Mouse (Mus musculus): ENCODE data around the gene Pom121l2.

The Pom121l2 gene

DNA sequence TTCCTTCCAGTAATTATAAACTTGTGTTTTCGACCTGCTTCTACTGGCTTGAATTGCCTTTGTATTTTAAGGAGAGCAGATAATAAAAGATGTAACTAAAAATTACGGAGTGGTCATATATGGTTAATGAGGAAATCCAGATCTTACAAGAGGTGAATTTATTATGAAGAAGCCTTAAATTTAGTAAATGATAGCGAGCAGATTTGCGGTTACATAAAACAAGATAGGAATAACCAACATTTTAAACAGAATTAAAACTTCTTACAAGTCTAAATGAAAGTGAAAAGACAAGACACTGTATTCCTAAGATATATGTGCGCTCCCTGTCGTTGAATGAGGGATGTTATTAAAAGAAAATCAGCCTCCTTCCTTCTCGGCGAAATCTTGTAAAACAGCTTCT, 13.9 kb downstream of the Pom121l2 start:
- no peak for DNase-seq

DNA sequence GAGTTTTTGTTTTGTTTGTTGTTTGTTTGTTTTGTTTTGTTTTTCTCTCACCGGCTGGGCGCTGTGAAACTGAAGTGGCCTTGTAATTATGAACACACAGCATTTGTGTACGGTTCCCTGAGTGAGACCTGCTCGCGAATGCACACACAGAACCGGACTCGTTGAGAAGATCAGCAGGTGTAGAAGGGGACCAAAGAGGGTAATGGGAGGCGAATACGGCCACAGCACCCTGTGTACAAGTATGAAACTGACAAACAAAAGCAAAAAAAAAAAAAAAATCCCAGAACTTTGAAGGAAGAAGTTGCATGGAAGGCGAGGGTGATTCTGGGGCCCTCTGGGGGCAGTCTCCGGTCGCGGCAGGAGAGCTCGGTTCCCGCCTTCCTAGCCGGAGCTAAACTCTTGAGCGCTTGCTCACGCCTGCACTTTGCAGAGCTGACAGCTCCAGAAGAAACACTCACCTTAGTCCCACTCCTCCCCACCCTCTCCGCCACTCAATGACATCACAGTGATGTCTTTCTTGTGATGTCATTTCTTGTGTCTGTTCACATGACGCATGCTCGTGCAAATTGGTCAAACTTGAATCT, 14.4 kb downstream of the Pom121l2 start:
- DNase-seq: no peak

DNA sequence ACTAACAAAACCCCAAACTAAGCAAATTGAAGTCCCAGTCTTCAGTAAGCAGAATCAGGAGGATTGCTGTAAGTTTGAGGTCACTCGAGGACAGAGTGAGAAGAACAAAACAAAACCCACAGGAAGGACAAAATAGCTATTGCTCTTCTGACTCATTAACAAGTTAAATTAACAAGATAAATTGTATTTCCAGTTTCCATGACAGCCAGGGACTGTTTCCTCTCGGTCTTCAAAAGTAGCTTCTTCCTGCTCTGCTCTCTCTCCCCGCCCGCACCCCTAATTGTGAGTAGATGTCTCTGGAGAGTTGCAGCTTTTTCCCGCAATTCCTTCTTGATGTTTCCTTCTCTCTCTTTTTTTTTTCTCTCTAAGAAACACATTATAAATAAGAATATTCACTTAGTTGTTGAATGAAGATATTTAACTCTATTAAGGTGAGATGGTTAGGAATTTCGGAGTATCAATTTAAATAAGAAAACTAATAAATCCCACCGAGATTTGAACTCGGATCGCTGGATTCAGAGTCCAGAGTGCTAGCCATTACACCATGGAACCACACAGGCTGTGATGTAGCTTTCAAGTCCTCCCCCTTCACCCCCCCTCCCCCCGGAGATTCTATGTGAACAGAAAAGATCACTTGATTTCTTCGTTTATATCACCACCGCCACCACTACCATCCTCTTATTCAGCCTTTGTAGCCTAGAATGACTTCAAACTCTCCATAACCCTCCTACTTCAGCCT, 15.3 kb downstream of the Pom121l2 start:
- DNase-seq: no peak

DNA sequence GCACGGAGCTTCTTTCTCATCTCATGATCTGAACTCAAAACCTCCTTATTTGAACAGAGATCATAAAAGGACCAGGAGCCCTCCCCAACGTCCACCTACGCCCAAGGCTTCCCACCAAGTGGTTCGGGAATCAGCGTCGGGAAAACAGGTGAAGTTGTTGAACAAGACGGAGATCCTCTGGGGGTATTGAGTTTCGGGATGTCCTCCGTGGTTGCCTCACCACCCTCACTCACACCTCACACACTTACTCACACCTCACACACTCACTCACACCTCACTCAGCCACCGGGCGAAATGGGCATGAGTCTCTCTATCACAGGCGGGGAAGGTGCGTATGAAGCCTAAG, 15.8 kb downstream of the Pom121l2 start:
- no peak for DNase-seq

DNA sequence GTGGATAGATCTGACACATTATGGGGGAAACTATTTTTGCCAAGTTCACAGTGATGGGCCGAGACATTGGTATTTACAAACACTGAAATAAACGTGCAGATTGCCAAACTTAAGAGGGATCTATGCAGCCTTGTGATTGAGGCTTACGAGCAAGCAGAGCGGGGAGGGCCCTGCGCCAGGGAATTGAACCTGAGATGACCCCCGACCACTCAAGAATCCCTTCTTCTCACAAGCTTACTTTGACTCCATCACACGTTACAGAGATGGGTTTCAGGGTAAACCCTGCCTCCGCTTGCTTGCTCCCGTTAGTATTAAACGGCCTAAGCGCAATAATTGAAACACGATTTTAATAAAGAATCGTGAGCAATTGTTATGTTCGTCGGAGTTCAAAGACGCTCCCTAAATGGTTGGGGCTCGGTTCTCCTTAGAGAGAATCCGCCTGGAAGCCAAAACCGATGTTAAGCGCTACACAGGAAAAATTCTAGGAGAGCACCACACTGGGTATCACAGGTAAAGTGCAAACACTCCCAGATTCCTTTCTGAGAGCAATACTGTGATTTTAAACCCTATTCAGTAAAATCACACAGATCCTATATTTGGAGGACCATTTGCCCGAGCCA, 16.3 kb downstream of the Pom121l2 start:
- DNase-seq: no peak

DNA sequence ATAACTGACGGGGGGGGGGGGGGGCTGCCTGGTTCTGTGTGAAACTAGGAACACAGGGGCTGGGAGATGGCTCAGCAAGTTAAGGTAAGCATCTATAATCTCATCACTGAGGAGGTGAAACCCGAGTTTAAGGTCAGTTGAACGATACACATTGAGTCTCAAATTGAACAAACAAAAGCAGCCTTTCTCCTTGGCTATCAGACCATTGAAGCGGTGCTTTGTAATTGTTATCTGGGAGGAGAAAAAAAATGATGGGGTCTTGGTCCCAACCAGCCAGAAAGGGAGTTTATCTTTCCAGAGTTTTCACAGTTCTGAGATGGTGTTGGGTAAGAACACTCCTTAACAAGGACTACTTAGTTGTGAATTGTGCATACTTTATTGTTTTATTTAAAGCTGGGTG, 16.8 kb downstream of the Pom121l2 start:
- DNase-seq: no peak

DNA sequence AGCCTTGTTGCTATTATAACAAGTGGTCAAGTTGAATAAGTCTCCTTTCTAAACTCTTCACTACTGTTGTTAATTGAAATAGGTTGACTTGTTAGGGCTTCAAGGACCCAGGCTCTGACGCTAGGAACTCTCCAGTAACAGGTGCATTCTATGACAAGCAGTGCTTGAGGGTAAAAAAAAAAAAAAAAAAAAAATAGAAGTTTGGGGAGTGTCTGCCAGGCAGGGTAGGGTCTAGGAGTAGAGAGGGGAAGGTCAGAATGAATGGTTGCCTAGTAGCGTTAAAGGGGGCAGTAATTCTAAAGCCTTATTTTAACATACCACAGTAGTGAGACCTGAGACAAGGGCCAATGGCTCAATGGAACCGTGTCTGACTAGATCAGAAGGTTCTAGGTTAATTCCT, 17.4 kb downstream of the Pom121l2 start:
- no peak for DNase-seq

DNA sequence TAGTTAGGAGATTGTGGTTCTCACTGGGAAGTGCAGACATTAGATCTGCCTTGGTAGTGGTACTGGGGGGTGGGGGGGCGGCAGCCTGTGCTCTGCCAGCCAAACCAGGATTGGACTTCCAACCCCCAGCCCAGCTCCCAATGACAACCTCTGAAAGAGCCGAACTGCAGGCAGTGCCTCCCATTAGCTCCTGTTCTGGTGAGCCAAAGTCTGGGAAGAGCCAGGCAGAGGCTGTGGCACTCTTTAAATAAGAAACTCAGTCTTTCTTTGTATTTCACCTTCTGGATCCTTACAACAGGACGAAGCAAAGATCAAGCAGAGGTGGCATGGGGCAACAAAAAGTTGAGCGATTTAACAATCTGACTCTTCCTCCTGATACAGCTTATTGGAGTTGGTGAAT, 18.2 kb downstream of the Pom121l2 start:
- DNase-seq: no peak

DNA sequence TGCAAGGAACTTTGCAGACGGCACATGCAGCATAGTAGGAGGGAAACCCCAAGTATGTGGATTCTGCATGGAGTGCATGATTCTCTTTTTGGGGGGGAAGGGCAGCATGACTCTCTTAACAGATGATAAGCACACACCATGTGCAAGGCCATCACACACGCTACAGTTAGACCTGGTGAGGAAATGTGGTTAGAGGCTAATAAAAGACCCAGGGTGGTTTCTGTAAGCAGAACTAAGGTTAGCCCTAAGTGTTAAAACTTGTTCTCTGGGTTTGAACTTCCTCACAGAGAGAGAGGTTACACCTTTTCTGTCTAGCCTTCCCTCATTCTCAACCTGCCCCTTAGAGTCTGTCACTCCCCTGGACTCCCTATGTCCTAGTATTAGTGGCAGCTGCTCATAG, 20.4 kb downstream of the Pom121l2 start:
- DNase-seq: no peak

DNA sequence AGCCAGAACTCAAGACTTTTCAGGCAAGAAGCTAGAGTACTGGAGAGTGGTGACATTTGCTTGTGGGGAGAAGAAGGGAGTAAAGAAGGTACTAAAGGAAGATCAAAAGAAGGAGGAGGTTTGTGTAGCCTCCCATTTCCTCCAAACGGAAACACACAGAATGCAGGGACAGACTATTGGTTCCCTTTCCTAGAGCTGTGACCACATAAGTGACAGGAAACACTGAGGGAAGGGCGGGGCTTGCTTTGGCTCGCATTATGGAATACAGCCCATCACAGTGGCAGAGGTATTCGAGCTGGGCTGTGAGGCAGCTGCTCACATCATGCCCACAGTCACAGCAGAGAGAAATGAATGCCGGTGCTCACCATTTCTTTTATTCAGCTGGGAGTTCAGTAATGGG, 20.8 kb downstream of the Pom121l2 start:
- no peak for DNase-seq

DNA sequence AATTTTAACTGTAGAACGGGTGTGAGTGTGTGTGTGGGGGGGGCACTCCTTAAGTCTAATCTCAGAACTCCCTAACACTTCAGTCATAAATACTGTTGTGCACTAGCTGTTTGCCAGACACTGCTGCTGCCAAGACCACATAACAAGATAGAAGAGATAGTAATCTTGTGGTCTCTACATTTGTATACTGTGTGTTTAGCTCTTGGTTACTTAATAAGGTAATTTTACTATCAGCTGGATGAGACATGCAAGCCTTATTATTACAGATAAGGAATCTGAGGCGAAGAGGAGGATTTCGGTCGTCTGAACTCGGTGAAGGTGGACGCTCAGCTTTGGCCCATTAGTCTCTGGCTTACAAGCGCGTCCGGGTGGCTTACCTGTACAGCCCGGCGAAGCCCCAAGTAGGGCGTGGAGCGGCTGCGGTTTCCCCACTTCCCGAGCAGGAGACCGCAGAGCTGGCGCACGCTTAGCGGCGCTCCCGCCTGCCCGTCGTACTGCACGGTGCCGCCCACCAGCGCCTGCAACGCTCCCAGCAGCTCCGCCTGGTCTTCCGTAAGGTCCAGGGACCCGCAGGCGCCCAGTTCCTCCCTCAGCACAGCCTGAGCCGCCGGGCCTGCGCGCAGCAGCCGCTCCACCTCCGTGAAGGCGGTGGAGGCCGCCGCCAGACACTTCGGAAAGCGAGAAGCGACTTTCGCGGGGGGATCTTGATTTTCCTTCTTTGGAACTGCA, 24.8 kb downstream of the Pom121l2 start:
- no peak for DNase-seq

DNA sequence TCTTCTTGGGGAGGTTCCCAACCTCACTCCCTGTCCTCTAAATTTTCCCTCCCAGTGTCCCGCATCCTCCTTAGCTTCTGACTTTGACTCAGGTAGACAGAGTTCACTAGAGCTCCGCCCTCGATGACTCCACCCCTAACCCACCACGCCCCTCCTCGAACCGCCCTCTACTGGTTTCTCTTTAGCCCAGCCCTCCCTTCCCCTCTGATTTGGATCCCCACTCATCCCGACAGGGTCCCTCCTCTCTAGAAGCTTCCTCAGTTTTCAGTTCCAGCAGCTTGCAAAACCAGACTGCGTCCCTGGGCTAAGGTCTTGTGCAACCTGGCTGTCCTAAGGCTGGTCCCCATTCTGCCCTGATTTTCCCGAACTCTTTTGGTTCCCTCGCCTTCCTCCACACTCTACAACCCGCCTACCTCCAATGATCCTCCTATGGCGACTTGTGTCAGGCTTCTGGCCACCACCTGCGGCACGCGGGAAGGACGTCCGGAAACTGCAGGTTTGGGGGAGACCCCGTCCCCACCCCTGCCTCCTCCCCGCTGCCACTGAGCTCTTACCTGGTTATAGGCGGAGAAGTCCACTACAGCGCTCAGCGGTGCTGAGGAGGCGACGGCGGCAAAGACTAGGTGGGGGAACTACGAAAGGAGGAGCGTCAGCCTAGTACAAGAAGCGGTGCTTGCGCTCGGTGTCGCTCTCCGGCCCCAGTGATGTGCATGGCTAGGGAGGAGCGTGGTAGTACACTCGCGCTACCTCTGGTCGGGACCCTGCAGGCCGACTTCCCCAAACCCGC, 25.5 kb downstream of the Pom121l2 start:
- DNase-seq: no peak

DNA sequence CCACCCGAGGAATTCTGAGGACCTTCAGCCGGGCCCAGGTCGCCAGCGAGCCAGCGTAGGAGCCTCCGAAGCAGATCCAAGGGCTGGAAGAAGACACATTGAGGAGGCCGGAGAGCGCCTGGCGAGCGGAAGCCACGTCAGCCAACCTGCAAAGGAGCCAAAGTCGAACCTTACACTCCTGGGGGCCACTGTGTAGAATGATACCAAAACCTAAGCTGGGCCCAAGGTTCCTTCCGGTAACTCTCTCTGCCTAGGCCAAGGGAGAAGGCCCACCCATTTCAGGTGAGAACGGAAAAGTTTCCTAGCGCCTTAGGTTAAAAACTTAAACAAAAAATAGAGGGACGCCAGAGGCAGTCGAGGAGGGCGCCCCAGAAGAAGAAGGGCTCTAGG, 26.1 kb downstream of the Pom121l2 start:
- DNase-seq: no peak

DNA sequence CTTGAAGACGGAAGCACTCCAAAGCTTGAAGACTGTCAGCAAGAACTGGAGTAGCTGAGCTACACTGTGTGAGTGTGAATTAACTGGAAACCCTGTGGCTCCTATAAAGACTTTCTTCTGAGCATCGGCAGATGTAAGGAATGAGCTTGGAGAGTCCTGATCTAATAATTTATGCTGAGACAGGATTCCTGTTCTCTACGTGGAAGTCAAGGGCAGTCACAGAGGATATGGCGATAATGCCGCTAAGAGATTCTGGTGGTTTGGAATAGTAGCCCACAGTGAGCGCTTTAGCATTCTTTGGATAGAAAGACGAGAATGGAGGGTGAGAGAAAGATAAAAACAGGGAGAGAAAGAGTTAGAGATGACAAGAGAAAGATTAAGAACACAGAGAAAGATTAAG, 26.9 kb downstream of the Pom121l2 start:
- no peak for DNase-seq

DNA sequence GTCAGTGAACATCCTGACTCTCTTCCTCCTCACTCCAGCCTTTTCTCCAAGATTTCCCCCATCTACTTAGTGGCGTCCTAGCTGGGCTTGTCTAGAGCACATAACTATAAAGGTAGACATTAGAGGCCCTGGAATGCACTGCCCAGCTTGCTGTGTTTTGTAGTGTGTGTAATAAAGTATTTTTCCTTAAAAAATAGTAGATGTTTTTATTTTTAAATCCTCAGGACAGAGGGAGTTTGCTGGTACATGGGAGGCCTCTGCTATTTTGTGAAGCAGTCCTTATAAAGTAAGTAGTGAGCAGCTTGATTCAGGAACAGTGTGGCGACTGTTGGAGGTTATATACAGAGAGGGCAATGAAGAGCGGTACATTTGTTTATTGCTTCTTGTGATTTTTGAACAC, 27.7 kb downstream of the Pom121l2 start:
- DNase-seq: no peak

DNA sequence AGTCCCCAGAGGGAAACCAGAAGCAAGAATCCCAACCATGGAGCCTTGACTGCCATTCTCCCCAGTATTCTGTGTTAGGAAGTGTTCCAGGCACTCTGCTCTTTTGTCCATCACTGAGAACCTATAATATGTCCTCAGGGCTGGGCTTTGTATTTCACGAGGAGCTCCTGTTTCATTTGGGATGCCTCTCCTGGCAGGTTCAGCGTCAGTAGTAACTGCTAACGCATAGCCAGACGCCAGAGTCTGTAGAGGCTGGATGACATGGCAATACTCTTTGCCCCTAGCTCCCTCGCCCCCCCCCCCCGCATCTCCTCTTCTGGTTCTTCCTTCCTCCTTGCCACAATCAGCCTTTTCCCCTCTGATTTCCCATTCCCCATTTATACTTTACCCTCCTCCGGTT, 28.6 kb downstream of the Pom121l2 start, which contains the start of gene Prss16:
Gene Prss16 (minus strand): TSS at position 101 of the 400 bp plus-strand sequence.
- no peak for DNase-seq

DNA sequence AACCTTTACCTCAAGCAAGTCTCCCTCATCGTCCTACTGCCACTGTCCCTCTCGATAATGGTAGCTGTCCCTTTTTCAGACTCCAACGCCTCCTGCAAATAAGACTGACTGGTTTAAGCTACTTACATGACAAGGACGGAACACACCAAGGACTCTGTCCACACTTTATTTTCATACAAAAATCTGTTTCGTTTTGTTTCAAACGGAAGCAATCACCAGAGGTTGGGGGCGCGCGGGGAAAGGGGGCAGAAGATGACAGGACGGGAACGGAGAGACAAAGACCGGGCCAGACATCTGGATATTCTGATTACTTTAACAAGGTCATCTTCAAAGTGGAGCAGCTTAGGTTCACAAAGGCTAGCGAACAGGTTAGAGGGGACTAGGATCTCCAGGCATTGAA, 32.7 kb downstream of the Pom121l2 start:
- no peak for DNase-seq

DNA sequence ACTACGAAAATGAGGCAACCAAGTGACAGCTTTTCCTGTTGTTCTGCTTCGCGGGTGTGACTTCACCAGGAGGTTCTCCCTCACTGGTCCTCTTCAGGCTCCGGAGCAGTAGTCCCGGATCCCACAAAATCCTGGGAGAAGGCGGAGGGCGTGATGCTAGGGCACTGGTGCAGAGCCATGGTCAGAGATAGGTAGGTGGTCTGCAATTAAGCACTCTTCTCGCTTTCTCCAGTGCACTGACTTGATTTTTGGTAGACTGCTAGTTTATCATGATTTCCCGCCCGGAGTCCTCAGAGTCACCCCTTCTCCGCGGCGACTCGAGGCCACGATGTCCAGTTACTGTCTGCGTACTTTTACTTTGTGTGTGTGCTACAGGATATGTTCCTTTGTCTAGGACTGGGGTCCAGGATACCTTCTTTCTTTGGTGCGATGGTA, 33.4 kb downstream of the Pom121l2 start:
- DNase-seq: no peak

DNA sequence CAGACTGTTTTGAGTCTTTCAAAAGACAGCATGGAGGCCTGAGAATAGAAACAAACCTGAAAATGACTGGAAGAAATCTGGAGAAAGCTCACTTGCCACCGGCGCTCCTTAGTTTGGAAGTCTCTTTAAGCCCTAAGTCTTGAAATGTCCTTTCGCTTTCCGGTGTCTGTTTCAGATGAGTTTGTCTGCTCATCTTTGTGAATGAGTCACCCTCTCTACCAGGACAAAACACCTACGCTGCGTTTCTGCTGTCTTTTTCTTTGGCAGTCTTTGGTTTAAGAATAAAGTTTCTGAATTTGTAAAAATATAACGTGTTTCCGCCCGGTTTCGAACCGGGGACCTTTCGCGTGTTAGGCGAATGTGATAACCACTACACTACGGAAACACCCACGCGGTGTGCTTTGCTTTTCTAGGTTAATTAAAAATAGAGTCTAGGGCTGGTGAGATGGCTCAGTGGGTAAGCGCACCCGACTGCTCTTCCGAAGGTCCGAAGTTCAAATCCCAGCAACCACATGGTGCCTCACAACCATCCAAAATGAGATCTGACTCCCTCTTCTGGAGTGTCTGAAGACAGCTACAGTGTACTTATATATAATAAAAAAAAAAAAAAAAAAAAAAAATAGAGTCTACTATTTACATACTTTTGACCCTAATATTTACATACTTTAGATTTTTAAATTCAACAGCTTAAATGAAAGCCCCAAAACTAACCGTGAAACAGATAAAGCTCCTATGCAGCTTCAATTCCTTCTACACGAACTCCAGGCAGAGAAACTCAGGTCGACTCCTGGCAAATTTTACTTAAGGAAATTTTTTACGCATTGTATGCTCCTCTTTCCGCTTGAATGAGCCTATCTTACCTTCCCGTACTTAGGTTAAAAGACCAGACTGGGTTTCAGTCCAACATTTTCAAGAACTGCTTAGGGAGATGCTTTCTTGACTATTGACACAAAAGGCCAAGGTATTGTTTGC, 34.8 kb downstream of the Pom121l2 start:
- peak; percentile 41 for DNase-seq

DNA sequence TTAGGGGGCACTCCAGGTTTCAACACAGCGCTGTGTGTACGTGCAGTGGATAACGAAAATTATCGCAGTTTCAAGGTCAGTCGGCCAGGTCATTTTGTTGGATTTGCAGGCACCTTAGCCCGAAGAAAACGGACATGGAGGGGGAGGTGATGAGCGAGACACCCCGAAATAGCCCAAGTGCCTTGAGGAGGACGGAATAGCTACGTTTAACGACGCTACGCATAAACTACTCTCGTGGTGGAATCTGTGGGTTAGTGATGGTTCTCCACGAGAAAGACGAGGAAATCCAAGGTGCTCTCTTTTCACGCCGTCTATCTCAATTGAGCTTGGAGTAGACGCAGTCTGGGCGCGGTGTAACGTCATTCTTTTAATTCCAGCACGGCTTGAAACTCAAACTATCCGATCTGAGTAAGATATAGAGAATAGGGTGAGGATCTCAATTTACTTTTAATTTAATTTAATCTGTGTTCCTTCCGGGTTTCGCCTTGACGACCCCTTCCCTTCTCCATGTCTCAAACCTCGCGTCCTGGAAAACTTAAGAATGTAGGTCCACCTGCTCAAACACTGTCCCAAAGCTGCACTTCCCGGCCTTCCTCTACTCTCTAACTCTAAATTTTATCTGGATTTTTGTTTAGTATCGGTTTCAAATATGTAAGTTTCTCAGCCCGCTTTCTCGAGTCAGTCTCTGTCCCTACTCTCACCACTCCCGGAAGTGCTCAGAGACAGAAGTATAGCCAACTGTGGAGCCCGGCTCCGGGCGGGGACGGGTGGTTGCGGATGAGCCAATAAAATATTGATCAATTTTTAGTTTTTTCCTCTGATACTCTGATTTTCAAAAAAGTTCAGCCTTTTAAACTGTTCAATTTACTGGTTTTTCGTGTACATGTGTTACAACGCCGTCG, 39.2 kb downstream of the Pom121l2 start:
- no peak for DNase-seq

DNA sequence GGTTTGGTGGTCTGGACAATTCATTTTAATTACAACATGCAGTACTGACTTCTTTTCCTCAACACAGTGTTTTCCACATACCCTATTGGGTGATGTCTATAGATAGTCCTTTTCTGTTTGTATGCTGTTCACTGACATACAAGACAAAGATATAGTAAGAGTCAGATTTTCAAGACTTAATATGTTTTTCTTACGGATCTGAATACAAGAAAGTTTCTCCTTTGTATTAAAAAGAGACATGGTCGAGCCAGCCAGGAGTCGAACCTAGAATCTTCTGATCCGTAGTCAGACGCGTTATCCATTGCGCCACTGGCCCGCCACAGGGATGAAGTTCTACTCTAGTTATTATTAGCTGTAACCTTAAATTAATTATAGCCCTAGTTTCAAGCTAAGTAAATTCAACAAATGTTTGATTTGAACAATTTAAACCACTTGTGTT, 39.9 kb downstream of the Pom121l2 start:
- no peak for DNase-seq
